Mouse (Mus musculus) thymus, adult 2 months (tissue): ENCODE measurements around the gene Vps37d.

ENCODE experiments used
- CTCF ChIP-seq: fragments of 200-500 bp; IDR thresholded peaks from 2 replicates; pipeline ENCODE4 v1.5.1; 2012; ENCODE audit warnings: mild to moderate bottlenecking, control low read depth, low read length, moderate library complexity, borderline replicate concordance; ENCODE audit not compliant: control insufficient read depth, poor library complexity, insufficient read depth; ENCODE audit errors: extremely low read depth
- POLR2A ChIP-seq: fragments of 200-500 bp; IDR thresholded peaks from 2 replicates; pipeline ENCODE4 v1.6.1; 2012; ENCODE audit warnings: mild to moderate bottlenecking, low read length, control low read depth, moderate library complexity; ENCODE audit not compliant: control insufficient read depth, poor library complexity, insufficient read depth; ENCODE audit errors: extremely low read depth

DNA sequence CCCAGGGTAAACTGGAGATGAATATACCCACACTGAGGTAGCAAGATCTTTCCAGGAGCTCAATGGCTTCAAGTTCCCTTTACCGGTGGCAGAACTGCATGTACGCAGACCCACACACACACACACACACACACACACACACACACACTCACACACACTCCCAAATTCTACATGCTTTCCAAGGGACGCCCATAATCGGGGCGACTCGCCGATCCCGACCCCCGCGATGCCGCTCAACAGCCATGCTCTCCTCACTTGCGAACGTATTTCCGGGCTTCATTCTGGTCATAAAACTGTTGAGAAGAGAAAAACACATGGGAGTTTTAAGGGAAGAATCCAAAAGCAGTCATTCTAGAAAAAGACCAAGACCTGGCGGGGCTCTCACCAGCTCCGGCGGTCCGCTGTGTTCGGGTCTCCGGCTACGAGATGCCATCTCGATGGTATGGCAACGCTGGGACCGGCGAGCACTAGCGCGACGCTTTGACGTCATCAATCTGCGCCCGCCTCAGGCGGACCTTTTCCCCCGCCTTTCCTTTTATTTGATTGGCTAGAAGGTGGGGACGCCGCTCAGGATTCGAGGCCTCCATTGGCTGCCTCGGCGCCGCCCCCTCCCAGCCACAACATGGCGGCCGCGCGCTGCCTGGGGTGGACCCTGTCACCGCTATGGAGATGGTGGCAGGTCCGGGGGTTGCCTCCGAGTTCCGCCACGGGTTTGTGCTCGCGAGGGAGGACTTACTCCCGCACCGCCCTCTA, 14.3 kb downstream of the Vps37d start, which contains the start of gene Dnajc30:
- TF ChIP-seq CTCF, result no peak
- peak; percentile 83 for TF ChIP-seq POLR2A
